Mouse (Mus musculus) erythroid progenitor cell, adult 5-6 weeks (primary cell): ENCODE data around the gene Timp2. TPM values are rescaled to one million over a fixed set of nuclear protein-coding genes. Genes with fewer than 3 reads are reported as not detected.
"Not testable (repeated sequence)": the region's sequence is repeated elsewhere in the genome, so short reads cannot be mapped to it uniquely, and the experiment has no call there.

Source experiments
- ATAC-seq: replicated peaks from 2 replicates; pipeline ENCODE4 v1.8.0; 2016; ENCODE audit warnings: moderate number of reproducible peaks, mild to moderate bottlenecking, moderate TSS enrichment, inconsistent platforms; ENCODE audit not compliant: poor library complexity, low FRiP score, severe bottlenecking
- total RNA-seq, 2 experiments: library from RNA; stranded (forward) in 1 of 2; stranded (reverse) in 1 of 2; fragments of 150-400 nt in 1 of 2; fragments of 186-747, 209-891 nt in 1 of 2; gene quantifications; 2 replicates each; pipeline versions ENCODE4 v1.2.3 to v1.2.4; 2015 to 2017; ENCODE audit warnings: low replicate concordance in 2 of 2

Timp2 gene
- total RNA-seq (2015; ENCODE audit: low replicate concordance) (11.3 and 14.1 TPM in 2 replicates), total RNA-seq (2017; ENCODE audit: low replicate concordance) (9.0 and 16.9 TPM in 2 replicates)

GRCm38 (mm10) chr11:118355640-118356039 lies at the start of gene Timp2:
Gene Timp2, minus strand, starts transcription at chr11:118355740.
- ATAC-seq = no peak

- ATAC-seq = no peak
Measured at GRCm38 (mm10) chr11:118405311-118405710, 49.8 kb upstream of the Timp2 start.

GRCm38 (mm10) chr11:118403951-118404899 lies 48.7 kb upstream of the Timp2 start:
- no peak for ATAC-seq

GRCm38 (mm10) chr11:118403183-118403582 lies 47.6 kb upstream of the Timp2 start:
- no peak for ATAC-seq

GRCm38 (mm10) chr11:118401760-118402280 lies 46.3 kb upstream of the Timp2 start, which contains the start of gene Lgals3bp:
Gene Lgals3bp, minus strand, starts transcription at chr11:118402092.
- peak; percentile 52 for ATAC-seq

GRCm38 (mm10) chr11:118401195-118401594 lies 45.7 kb upstream of the Timp2 start:
- peak; percentile 11; the same call in 1 of the 2 replicates for ATAC-seq

GRCm38 (mm10) chr11:118400566-118400936 lies 45.0 kb upstream of the Timp2 start:
- 0 out of 2 replicates have a peak, but pooled peaks have one; percentile 12 for ATAC-seq

- ATAC-seq = no peak
Measured at GRCm38 (mm10) chr11:118399891-118400565, 44.5 kb upstream of the Timp2 start.

- no peak for ATAC-seq
Measured at GRCm38 (mm10) chr11:118397806-118398530, 42.4 kb upstream of the Timp2 start.

GRCm38 (mm10) chr11:118394538-118394937 lies 39.0 kb upstream of the Timp2 start:
- ATAC-seq = no peak

- ATAC-seq = no peak
Measured at GRCm38 (mm10) chr11:118393991-118394390, 38.5 kb upstream of the Timp2 start.

- not testable (repeated sequence) for ATAC-seq
Measured at GRCm38 (mm10) chr11:118387816-118388215, 32.3 kb upstream of the Timp2 start.

- ATAC-seq = peak; percentile 61; the same call in 1 of the 2 replicates
Measured at GRCm38 (mm10) chr11:118379251-118380009, 23.9 kb upstream of the Timp2 start.

GRCm38 (mm10) chr11:118378656-118379055 lies 23.1 kb upstream of the Timp2 start:
- ATAC-seq = no peak

GRCm38 (mm10) chr11:118376323-118376722 lies 20.8 kb upstream of the Timp2 start:
- not testable (repeated sequence) for ATAC-seq

- no peak for ATAC-seq
Measured at GRCm38 (mm10) chr11:118375881-118376280, 20.3 kb upstream of the Timp2 start.

- ATAC-seq = no peak
Measured at GRCm38 (mm10) chr11:118375461-118375860, 19.9 kb upstream of the Timp2 start.

GRCm38 (mm10) chr11:118375006-118375405 lies 19.5 kb upstream of the Timp2 start:
- no peak for ATAC-seq

- no peak for ATAC-seq
Measured at GRCm38 (mm10) chr11:118374506-118374905, 19.0 kb upstream of the Timp2 start.
